Mouse (Mus musculus): ENCODE results near the gene Tns4.

The Tns4 gene

GRCm38 (mm10) chr11:99117907-99118306 lies 28.8 kb upstream of the Tns4 start:
- DNase-seq = no peak

DNA sequence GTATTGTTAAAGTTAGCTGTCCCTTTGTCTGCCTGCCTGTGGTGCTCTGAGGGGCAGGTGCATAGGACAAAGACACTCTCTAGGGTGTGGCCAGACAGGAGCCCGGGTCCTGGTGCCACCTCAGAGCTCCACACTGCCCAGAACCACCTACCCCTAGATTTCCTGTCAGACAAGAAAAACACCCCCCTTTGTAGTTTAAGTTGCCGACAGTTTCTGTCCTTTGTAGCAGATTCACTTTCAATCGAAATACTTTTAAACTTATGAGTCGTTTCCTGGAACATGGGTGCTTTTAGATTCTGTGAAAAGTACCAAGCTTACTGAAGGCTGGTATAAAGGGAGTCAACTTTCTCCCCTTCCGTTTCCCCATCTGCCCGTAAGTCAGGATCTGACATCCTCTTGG lies 26.8 kb upstream of the Tns4 start:
- no peak for DNase-seq

- DNase-seq = no peak
Measured at GRCm38 (mm10) chr11:99113111-99113510, 24.0 kb upstream of the Tns4 start.

- DNase-seq = no peak
Measured at GRCm38 (mm10) chr11:99112700-99113099, 23.6 kb upstream of the Tns4 start.

DNA sequence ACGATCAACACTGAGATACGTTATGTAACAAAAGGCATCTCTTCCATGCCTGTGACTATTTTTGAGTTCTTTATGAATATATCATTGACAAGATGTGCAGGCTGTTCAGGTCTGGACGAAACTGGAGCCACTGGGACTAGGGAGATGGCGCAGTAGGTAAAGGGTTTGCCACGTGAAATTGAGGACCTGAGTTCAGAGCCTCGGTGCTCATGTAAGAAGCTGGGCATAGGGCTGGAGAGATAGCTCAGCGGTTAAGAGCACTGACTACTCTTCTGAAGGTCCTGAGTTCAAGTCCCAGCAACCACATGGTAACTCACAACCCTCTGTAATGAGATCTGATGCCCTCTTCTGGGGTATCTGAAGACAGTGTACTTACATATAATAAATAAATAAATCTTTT lies 22.5 kb upstream of the Tns4 start:
- DNase-seq = no peak

DNA sequence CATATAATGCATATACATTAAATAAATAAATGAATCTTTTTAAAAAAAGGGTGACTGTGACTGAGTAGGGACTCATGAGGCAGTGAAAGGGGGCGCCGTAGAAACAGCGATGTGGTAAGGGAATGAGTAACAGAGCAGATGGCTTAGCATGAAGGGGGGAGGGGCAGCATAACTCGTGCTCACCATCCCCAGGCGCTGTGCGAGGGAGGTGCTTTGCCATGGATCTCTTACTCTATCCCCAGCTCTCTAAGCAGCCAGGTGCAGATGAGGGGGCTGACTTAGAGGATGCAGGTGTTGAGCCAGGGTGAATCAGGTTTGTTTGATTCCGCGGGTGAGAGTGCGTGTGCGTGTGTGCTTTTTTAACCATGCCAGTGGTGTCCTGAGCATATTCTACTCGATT lies 22.0 kb upstream of the Tns4 start:
- no peak for DNase-seq

DNA sequence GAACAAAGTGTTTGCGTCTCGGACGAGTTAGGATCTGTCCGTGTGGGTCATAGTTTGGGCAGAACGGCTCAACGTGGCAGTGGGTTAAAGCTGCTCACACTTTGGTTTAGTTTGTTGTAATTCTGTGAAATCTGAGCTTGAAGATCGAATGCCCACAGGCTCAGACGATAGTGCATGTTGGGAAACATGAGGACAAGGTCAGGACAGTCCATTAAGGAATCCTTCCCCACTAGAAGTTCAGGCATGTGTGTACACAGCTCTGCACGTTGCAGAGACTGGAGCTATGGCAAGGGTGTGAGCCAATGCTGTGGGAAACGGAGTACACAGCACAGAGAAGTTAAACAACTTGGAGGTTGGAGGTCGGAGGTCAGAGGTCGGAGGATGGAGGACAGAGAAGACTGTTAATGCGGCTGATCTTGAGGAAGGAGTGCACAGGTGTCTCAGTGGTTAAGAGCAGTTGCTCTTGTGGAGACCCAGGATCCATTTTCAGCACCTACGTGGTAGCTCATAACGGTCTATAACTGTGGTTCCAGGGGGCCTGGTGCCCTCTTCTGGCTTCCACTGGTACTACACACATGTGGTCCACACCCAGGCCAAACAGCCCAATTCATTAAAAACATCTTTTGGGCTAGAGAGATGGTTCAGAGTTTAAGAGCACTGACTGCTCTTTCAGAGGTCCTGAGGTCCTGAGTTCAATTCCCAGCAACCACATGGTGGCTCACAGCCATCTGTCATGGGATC lies 21.4 kb upstream of the Tns4 start:
- no peak for DNase-seq

- DNase-seq = no peak
Measured at GRCm38 (mm10) chr11:99108296-99108695, 19.2 kb upstream of the Tns4 start.

DNA sequence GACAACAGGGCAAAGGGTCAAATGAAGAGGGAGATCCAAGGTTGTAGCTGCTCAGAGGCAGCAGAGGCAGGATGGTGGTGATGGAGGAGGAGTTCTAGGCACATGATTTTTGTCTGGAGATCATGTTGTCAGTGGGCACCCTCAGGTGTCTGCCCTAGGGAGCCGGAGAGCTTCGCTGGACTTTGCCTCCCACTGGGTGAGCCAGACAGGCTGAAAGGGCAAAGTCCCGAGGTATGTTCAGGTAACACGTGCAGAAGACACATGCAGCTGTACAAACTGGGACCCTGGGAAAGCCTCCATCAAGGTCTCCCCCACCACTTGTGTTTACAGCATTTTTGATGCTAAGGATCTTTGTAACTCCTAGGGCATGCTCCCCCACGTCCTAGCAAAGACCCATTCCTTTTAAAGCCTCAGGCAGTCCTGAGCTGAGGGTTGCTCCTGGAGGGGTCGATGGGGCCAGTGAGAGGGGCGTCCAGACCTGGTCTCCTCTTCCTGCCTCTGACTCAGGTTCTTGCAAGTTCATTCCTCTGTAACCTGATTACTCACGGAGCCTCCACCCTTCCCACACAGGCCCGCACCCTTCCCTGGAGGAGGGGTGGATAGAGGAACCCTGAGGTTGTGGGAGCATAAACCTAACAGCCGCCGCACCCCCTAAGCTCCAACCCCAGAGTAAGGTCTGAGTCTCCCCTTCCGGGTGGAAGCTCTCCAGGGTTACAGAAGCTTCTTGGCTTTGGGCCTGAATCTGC lies 17.0 kb upstream of the Tns4 start:
- DNase-seq = no peak

- no peak for DNase-seq
Measured at GRCm38 (mm10) chr11:99104609-99105410, 15.7 kb upstream of the Tns4 start.

DNA sequence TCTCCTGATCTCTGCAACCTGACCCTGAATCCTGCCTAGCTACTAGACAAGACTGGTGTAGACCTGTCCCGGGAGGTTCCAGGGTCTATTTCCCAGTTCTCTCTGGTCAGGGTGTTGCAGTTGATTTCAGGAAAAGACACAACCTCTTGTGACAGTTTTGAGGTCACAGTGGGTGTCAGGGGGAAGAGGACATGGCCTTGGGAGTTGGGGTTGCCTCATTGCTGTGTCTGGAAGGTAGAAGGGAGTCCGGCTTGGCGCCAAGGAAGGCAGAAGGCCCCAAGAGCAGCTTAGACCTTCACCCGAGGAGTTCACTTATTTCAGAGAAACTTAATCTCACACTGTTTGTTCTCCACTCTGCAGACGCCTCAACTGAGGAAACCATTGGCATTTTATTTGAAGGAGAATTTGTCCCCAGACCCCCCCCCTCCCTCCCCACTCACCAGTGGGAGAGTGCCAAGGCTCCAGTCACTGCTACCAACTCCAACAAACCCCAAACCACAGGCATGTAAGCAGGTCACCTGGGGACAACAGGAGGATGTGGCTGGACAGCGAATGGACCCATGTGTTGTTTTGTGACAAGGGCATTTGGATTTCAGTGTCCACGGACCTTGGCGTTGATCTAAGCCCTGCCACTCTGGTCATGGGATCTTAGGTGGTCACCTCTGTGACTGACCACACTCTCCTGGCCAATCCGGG lies 13.6 kb upstream of the Tns4 start:
- no peak for DNase-seq

DNA sequence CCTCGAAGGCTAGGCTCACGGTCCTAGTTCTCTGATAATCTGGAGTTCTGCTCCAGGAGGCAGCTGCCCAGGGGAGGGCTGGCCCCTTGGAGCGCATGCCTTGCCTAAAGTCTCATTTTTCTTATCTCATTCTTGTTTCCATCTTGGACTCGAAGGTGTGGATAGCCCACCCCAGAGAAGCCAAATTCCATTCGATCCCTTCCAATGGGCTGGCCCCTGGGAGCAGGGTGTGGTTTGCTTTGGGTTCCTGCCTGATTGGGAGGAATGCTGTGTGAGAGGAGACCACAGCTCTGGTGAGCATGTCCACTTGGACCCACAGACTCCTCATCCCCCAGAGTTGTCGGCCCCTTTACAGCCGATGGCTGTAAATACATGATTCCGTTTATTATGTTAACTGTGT lies 12.6 kb upstream of the Tns4 start:
- DNase-seq = peak; percentile 94

GRCm38 (mm10) chr11:99100215-99100614 lies 11.1 kb upstream of the Tns4 start:
- DNase-seq = no peak

DNA sequence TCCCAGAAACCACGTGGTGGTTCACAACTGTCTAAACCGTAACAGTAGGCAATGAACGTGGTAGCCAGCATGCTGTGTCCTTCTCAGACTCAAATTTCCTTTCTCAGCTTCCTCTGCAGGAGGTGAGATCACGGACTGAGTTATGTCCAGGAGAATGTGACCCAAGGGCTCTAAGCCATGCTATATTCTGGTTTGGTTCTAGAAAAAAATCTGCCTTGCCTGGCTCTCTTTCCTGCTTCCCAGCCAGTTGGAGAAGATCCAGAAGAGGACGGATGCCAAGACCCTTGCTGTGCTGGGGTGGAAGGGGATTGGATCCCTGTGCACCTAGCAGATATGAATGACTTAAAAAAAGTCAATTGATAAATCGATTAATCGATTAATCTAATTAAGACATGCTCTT lies 10.4 kb upstream of the Tns4 start:
- DNase-seq = no peak

GRCm38 (mm10) chr11:99098924-99099323 lies 9.8 kb upstream of the Tns4 start:
- no peak for DNase-seq

DNA sequence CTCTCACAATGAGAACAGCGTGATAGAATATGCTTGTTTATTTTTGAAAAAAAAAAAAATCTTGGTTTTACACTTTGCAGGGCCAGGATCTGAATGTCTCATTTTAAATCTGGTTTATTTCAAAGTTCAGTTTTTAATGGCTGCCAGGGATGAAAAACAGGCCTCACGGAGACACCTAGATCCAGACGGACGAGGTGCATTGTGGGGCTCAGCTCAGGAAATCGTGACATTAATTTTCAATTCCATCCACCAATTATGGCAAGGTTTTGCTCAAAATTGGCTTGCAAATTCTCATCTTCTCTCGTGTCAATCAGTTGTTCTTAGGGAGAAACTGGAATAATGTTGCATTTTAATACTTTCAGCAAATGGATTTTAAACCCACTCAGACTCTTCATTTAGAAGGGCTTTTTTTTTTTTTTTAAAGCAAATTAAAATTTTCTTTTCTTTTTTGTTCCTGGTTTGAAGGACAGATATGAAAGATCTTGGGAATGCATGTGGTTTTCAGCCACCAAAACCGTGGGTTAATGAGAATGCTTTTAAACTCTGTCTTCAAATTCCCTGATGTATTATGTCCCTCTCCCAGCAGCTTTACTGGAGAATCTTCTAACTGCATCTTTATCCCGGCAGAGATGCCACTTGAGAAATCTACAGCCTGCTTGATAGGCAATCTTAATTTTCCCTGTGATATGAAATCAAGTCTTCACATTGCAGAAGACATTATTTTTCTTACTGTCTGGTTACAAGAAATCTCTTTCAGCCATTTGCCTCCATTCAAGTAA lies 8.1 kb upstream of the Tns4 start:
- no peak for DNase-seq

DNA sequence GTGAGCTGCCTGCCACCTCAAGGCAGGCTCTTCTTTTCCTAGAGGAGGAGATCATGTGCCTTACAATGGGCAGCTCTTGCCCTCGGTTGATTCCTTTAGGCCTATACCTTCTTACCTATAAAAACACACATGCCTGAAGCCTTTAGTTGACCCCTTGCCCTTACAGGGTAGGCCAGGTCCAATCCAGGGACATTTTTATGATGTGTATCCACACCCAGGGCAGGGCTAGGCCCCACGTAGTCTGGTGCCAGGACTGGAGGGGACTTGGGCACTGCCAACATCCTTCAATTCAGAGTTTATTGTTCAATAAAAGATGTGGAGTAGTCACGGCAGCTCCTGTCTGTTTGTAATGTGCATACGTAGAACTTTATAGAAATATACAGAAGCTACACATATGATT lies 7.3 kb upstream of the Tns4 start:
- no peak for DNase-seq

GRCm38 (mm10) chr11:99095759-99096158 lies 6.7 kb upstream of the Tns4 start:
- no peak for DNase-seq

GRCm38 (mm10) chr11:99094911-99095676 lies 6.0 kb upstream of the Tns4 start:
- no peak for DNase-seq

GRCm38 (mm10) chr11:99093740-99094139 lies 4.6 kb upstream of the Tns4 start:
- DNase-seq = no peak

DNA sequence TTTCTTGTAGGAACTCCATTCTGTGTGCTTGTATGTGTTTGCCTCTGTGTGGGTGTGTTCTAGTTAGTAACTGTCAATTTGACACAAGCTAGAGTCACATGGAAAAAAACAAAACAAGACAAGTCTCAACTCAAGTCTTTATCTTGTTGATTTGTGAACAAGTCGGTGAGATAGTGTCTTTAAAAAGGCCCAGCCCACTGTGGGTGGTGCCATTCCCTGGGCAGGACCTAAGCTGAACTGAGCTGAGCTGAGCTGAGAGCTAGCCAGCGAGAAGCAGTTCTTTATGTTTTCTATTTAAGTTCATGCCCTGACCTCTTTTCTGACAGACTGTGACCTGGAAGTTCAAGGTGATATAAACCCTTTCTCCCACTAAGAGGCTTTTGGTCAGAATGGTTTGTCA lies 2.6 kb upstream of the Tns4 start:
- no peak for DNase-seq

- DNase-seq = no peak
Measured at GRCm38 (mm10) chr11:99090391-99090790, 1.3 kb upstream of the Tns4 start.

All from heart, adult 11 months (tissue).